Mouse (Mus musculus) lung, adult 2 months (tissue): Measurements from ENCODE around the gene C1qtnf7. TPM values are rescaled to one million over a fixed set of nuclear protein-coding genes. Genes with fewer than 3 reads are reported as not detected.

Experiments used
- DNase-seq: peaks from one replicate; pipeline ENCODE4 v3.0.0; 2022
- H3K4me1 ChIP-seq: fragments of 200-500 bp; 2 replicates; pipeline ENCODE4 v1.6.1; 2011; ENCODE audit warnings: low read length; ENCODE audit not compliant: control insufficient read depth, insufficient read depth
- H3K4me3 ChIP-seq: fragments of 200-500 bp; replicated peaks from 2 replicates; pipeline ENCODE3; 2011; ENCODE audit warnings: low read depth, mild to moderate bottlenecking, control low read depth, low read length; ENCODE audit errors: extremely low read depth
- CTCF ChIP-seq: fragments of 200-500 bp; IDR thresholded peaks from 2 replicates; pipeline ENCODE4 v1.5.1; 2011; ENCODE audit warnings: mild to moderate bottlenecking, low read length, control low read depth; ENCODE audit not compliant: insufficient read depth
- POLR2A ChIP-seq: fragments of 200-500 bp; IDR thresholded peaks from 2 replicates; pipeline ENCODE4 v1.6.1; 2011; ENCODE audit warnings: low read depth, mild to moderate bottlenecking, control low read depth, low read length, borderline replicate concordance; ENCODE audit errors: extremely low read depth
- WGBS: fragments of 180-500 bp; shearing (Covaris S2); methylation state at CpG from one replicate; pipeline ENCODE4 v1.1.7; 2018; 5-methylcytosine and 5-hydroxymethylcytosine counted together
- polyA plus RNA-seq: library from polyadenylated mRNA; depleted of rRNA; stranded (reverse); fragments of >200 nt; gene quantifications from 2 replicates; pipeline ENCODE4 v1.2.3, GENCODE M21; 2012; rRNA removed

The C1qtnf7 gene
- polyA plus RNA-seq: 14.1 and 25.3 TPM in 2 replicates

- 14% methylated on average over 15 of the region's 15 CpGs for WGBS
- DNase-seq: no peak
- H3K4me1 ChIP-seq: no peaks in the 10 kb centered on the region
- peak; percentile 47; the same call in 1 of the 2 replicates for TF ChIP-seq POLR2A
- TF ChIP-seq CTCF: no peak
- peak within 1 kb of the TSS; percentile 61 for H3K4me3 ChIP-seq
Observed at GRCm38 (mm10) chr5:43515401-43515976, at the start of gene C1qtnf7. Gene C1qtnf7 (plus strand): TSS chr5:43515538.

GRCm38 (mm10) chr5:43466762-43467161, 48.6 kb upstream of the C1qtnf7 start:
- WGBS: 75% methylated on average over 2 of the region's 2 CpGs
- Histone ChIP-seq H3K4me1 (no peaks in the 10 kb centered on the region), H3K4me3 (no peak overlapping the region)
- TF ChIP-seq POLR2A (no peak), CTCF (no peak)
- DNase-seq: no peak

DNA sequence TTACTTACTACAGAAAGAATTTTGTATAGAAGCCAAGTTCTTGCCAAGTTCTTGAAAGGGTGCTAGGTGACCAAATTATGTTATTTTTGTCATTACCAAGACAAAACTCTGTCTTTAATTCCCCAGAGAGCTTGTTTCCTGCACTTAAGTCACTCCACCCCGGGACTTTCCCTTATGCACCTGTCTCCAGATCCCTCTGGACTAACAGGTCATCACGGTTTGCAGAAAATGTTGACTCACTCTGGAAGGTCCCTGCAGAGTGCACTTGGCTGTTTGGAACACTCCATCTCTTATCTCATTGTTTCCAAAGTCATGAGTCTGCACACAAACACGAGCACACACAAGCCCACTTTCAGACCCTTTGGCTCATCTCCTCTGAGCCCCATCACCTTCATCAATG, 48.1 kb upstream of the C1qtnf7 start:
- no peak overlapping the region for H3K4me3 ChIP-seq
- TF ChIP-seq POLR2A: no peak
- no peak for TF ChIP-seq CTCF
- 35% methylated on average over 3 of the region's 3 CpGs for WGBS
- H3K4me1 ChIP-seq: no peaks in the 10 kb centered on the region
- DNase-seq: no peak

DNA sequence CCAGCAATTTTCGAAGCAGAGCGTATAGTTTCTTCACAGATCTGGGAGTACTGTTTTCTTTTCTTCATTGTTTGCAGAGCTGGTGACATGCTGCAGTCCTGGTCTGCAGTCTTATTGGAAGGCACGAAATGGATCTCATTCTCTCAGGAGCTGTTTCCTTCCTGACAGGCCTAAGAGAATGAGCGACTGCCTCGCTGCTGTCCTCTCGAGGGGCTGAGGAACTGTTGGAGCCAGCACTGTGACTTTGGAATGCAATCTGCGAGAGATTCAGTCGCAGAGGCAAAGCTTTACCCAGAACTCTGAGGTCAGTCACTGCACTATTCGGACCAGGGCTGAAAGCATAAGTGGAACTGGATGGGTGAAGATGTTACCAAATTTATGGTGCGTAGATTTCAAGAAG, 46.4 kb upstream of the C1qtnf7 start:
- 61% methylated on average over 10 of the region's 10 CpGs for WGBS
- no peak overlapping the region for H3K4me3 ChIP-seq
- DNase-seq: no peak

DNA sequence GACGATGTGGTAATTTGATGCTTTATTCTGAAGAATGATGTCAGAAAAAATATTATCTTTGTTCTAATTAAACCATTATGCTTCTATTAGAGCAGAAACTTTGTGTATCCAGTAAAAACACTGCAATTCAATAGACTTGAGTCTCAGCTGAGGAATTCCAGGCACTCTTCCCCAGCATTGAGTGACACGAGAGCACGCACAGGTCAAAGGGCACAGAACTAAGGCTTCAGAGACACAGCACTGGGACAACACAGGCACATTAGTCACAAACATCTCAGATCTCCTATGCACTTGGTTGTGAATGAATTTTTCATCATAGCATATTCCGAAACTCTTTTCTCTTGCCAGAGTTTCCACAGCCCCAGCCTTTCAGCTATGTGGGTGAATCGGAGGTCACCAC, 37.4 kb upstream of the C1qtnf7 start:
- no peak for TF ChIP-seq POLR2A
- TF ChIP-seq CTCF: no peak
- H3K4me1 ChIP-seq: no peaks in the 10 kb centered on the region
- no peak for DNase-seq
- WGBS: 68% methylated on average over 5 of the region's 5 CpGs
- no peak overlapping the region for H3K4me3 ChIP-seq

More for the DNA sequence above, 46.4 kb upstream of the C1qtnf7 start:
- H3K4me1 ChIP-seq: no peaks in the 10 kb centered on the region
- TF ChIP-seq POLR2A: no peak
- no peak for TF ChIP-seq CTCF

- 36% methylated on average over 3 of the region's 3 CpGs for WGBS
- TF ChIP-seq POLR2A (no peak), CTCF (no peak)
- Histone ChIP-seq H3K4me3 (no peak overlapping the region), H3K4me1 (no peaks in the 10 kb centered on the region)
- no peak for DNase-seq
Observed at GRCm38 (mm10) chr5:43480046-43480445, 35.3 kb upstream of the C1qtnf7 start.

- no peak for DNase-seq
- H3K4me1 ChIP-seq: no peaks in the 10 kb centered on the region
- 40% methylated on average over 2 of the region's 2 CpGs for WGBS
- H3K4me3 ChIP-seq: no peak overlapping the region
- TF ChIP-seq CTCF: no peak
Observed at GRCm38 (mm10) chr5:43480786-43481185, 34.6 kb upstream of the C1qtnf7 start.

GRCm38 (mm10) chr5:43481824-43482223, 33.5 kb upstream of the C1qtnf7 start:
- WGBS: 66% methylated on average over 2 of the region's 2 CpGs
- DNase-seq: no peak
- no peak overlapping the region for H3K4me3 ChIP-seq
- TF ChIP-seq CTCF (no peak), POLR2A (no peak)
- H3K4me1 ChIP-seq: no peaks in the 10 kb centered on the region

DNA sequence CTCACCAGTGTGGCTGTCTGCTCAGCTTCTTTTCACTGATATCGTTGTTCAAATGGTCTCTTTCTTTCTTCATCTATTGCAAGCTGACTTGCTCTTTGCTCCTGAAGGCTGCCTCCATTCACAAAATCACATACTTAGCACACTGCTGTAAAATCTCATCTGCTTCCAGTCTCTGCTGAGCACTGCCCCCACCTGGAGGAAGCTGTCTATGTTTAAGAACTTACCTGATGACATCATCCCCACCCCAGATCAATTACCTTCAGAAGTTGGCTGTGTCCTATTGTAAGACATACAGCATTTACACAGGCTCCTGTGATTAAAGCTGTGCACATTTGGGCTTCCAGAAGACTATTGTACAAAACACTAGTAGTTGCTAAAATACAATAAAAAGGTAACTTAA, 13.5 kb upstream of the C1qtnf7 start:
- DNase-seq: no peak
- Histone ChIP-seq H3K4me3 (no peak overlapping the region), H3K4me1 (no peaks in the 10 kb centered on the region)
- WGBS: 90% methylated on average over 1 of the region's 1 CpGs
- TF ChIP-seq POLR2A (no peak), CTCF (no peak)

- no peak for TF ChIP-seq POLR2A
- TF ChIP-seq CTCF: no peak
- Histone ChIP-seq H3K4me1 (no peaks in the 10 kb centered on the region; the same call in 1 of the 2 replicates), H3K4me3 (no peak overlapping the region)
- DNase-seq: no peak
- 76% methylated on average over 2 of the region's 2 CpGs for WGBS
Observed at GRCm38 (mm10) chr5:43504243-43504786, 11.0 kb upstream of the C1qtnf7 start.
